Mouse (Mus musculus) kidney, embryonic 16.5 days (tissue): ENCODE results near the gene Pde6g. TPM values are rescaled to one million over a fixed set of nuclear protein-coding genes. Genes with fewer than 3 reads are reported as not detected.

Experiments used
- ATAC-seq: fragments of 200-750 bp; cut with Nextera tagmentation; 2 replicates; pipeline ENCODE4 v1.8.0; 2017; ENCODE audit warnings: moderate TSS enrichment; ENCODE audit not compliant: low FRiP score, low TSS enrichment
- H3K27ac ChIP-seq: fragments of 300-500 bp; sonication (generic); 2 replicates; pipeline ENCODE4 v1.5.1; 2014; ENCODE audit warnings: low read length
- H3K27me3 ChIP-seq: fragments of 300-500 bp; sonication (generic); 2 replicates; pipeline ENCODE4 v1.6.1; 2014; ENCODE audit warnings: low read length, control low read depth, mixed read lengths; ENCODE audit not compliant: insufficient read depth
- H3K36me3 ChIP-seq: fragments of 300-500 bp; sonication (generic); 2 replicates; pipeline ENCODE4 v1.6.1; 2014; ENCODE audit warnings: low read length, control low read depth, mixed read lengths; ENCODE audit not compliant: insufficient read depth
- H3K4me1 ChIP-seq: fragments of 300-500 bp; sonication (generic); 2 replicates; pipeline ENCODE4 v1.6.1; 2014; ENCODE audit warnings: low read length, control low read depth, mixed read lengths; ENCODE audit not compliant: insufficient read depth
- H3K4me2 ChIP-seq: fragments of 300-500 bp; sonication (generic); replicated peaks from 2 replicates; pipeline ENCODE4 v1.6.1; 2014; ENCODE audit warnings: low read depth, low read length
- H3K4me3 ChIP-seq: fragments of 300-500 bp; sonication (generic); 2 replicates; pipeline ENCODE4 v1.5.1; 2014; ENCODE audit warnings: mild to moderate bottlenecking, low read length
- H3K9ac ChIP-seq: fragments of 300-500 bp; sonication (generic); replicated peaks from 2 replicates; pipeline ENCODE4 v1.6.1; 2014; ENCODE audit warnings: low read length
- H3K9me3 ChIP-seq: fragments of 300-500 bp; sonication (generic); 2 replicates; pipeline ENCODE4 v1.6.1; 2016; ENCODE audit warnings: low read length, control low read depth
- WGBS: fragments of 180-500 bp; shearing (Covaris S2); extraction: QIAGEN DNeasy Blood & Tissue Kit; methylation state at CpG from one replicate; pipeline ENCODE4 v1.1.7; 2014; 5-methylcytosine and 5-hydroxymethylcytosine counted together
- polyA plus RNA-seq: library from polyadenylated mRNA; unstranded; fragments of >200 nt; fragmentation: Nextera tagmentation; extraction: Ambion mirVana; gene quantifications from 2 replicates; pipeline ENCODE4 v1.2.1, GENCODE M21; 2015

Pde6g gene
- 0.39 and 0.45 TPM in 2 replicates for polyA plus RNA-seq

DNA sequence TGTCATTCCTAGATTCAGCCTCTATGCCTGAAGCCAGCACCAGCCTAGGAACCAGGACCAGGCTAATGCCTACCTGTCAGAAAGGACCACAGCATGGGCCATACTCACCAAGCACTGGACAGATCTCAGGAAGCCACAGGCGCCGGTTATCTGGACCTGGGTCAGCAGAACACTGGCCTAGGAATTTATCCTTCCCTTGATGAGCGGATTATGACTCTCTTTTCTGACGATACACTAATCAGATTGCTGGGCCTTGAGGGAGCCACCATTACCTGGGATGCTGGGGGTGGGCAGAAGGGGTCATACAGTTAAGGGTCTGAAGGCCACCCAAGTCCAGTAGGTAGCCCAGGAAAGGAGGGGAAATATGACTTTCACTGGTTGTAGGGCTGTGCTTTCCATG lies at the start of gene Pde6g:
TSS of gene Pde6g (minus strand) at position 195 of the 400 bp plus-strand sequence.
- H3K27ac ChIP-seq: no peak within 1 kb of the TSS
- H3K9ac ChIP-seq: no peak within 1 kb of the TSS
- no peaks in the 10 kb centered on the region for H3K36me3 ChIP-seq
- H3K9me3 ChIP-seq: no peaks in the 10 kb centered on the region
- H3K27me3 ChIP-seq: no peaks in the 10 kb centered on the region
- 0 out of 2 replicates have a peak, but pooled peaks cover 5% of the 10 kb centered on the region for H3K4me1 ChIP-seq
- no peak for ATAC-seq
- no peak within 1 kb of the TSS for H3K4me2 ChIP-seq
- WGBS: 91% methylated on average over 4 of the region's 4 CpGs
- H3K4me3 ChIP-seq: no peak within 1 kb of the TSS

DNA sequence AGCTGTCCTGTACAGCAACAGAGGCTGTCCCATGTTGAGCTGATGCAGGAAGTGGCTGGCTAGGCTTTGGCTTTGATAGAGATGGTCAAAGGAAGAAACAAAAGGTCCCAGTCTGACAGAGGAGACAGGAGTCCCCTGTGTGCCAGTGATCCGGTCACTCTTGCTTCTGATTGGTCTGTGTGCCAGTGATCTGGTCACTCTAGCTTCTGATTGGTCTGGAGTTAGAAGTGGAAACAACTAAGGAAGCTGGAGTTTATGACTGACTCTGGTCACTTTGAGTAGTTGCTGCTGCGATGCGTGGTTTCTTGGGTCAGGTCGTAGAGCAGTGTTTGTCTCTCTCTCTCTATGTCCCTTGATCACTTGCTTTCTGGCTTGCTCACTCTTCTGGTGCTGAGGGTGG lies 48.4 kb upstream of the Pde6g start:
- H3K4me3 ChIP-seq: no peak overlapping the region
- H3K27me3 ChIP-seq: no peaks in the 10 kb centered on the region
- peaks cover 5% of the 10 kb centered on the region; the same call in 1 of the 2 replicates for H3K4me1 ChIP-seq
- H3K36me3 ChIP-seq: peaks cover 17% of the 10 kb centered on the region
- no peaks in the 10 kb centered on the region for H3K9me3 ChIP-seq
- no peak overlapping the region for H3K27ac ChIP-seq
- 79% methylated on average over 4 of the region's 4 CpGs for WGBS
- no peak overlapping the region for H3K4me2 ChIP-seq
- ATAC-seq: no peak
- H3K9ac ChIP-seq: no peak overlapping the region

DNA sequence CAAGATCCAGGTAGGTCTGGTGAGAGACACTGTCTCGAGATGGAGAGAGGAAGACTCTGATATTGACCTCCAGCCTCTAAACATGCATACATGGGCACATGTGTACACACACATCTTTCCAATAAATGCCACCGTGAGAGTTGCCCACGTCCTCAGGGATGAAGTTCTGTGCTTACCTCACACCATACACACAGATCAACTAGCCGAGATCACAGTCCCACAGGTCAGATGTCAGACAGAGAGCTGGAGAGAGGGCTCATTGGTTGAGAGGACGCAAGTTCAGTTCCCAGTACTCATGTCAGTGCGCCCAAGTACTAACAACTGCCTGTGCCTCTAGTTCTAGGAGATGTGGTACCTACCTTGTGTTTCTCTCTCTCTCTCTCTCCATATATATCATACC lies 47.7 kb upstream of the Pde6g start:
- no peak for ATAC-seq
- no peak overlapping the region for H3K4me3 ChIP-seq
- no peaks in the 10 kb centered on the region for H3K27me3 ChIP-seq
- H3K36me3 ChIP-seq: peaks cover 23% of the 10 kb centered on the region
- no peak overlapping the region for H3K4me2 ChIP-seq
- peaks cover 5% of the 10 kb centered on the region; the same call in 1 of the 2 replicates for H3K4me1 ChIP-seq
- H3K9me3 ChIP-seq: no peaks in the 10 kb centered on the region
- no peak overlapping the region; the same call in 1 of the 2 replicates for H3K27ac ChIP-seq
- WGBS: 59% methylated on average over 6 of the region's 6 CpGs
- H3K9ac ChIP-seq: no peak overlapping the region

DNA sequence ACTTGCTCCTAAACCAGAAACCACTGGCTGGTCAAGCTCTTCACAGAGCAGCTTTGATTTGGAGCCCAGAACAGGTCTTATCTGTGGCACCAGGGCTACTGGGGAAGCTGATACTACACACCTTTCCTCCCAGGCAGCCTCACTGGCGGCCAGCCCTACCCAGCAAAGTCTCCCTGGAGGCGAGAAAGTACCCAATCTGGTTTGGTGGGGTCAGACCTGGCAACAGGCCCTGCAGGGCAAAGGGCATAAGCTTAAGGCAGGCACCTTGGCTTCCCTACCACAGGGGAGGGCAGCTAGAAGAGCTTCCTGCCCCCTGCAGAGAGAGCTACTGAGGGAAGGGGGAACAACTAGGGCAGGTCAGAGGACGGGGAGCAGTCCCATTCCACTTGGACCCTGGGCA lies 47.1 kb upstream of the Pde6g start:
- H3K9ac ChIP-seq: no peak overlapping the region
- 34% methylated on average over 3 of the region's 3 CpGs for WGBS
- H3K27ac ChIP-seq: peak overlapping the region; percentile 63; the same call in 1 of the 2 replicates
- no peaks in the 10 kb centered on the region for H3K9me3 ChIP-seq
- peak; percentile 88 for ATAC-seq
- no peaks in the 10 kb centered on the region for H3K27me3 ChIP-seq
- no peak overlapping the region for H3K4me2 ChIP-seq
- no peak overlapping the region for H3K4me3 ChIP-seq
- peaks cover 5% of the 10 kb centered on the region; the same call in 1 of the 2 replicates for H3K4me1 ChIP-seq
- peaks cover 27% of the 10 kb centered on the region for H3K36me3 ChIP-seq

DNA sequence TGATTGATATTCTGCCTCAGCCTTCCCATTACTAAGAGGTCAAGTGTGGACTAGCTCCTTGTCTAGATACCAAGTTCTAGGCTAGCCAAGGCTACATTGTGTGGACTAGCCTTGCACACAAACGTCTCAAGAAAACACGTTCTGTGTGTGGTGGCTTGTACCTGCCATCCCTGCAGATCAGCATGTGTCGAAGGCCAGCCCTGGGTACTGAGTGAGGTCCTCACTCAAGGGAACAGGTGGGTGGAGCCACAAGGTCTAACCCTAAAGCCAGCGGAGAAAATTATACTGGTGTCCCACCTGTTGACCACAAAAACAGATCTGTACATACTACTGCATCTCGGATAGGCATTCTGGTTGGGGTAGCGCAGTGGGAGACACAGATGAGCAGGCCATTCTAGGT lies 46.6 kb upstream of the Pde6g start:
- Histone ChIP-seq H3K36me3 (peaks cover 31% of the 10 kb centered on the region), H3K27me3 (no peaks in the 10 kb centered on the region), H3K9ac (no peak overlapping the region), H3K9me3 (no peaks in the 10 kb centered on the region), H3K27ac (peak overlapping the region; percentile 63; the same call in 1 of the 2 replicates), H3K4me2 (no peak overlapping the region), H3K4me1 (peaks cover 5% of the 10 kb centered on the region; the same call in 1 of the 2 replicates), H3K4me3 (no peak overlapping the region)
- 79% methylated on average over 6 of the region's 6 CpGs for WGBS
- no peak for ATAC-seq

DNA sequence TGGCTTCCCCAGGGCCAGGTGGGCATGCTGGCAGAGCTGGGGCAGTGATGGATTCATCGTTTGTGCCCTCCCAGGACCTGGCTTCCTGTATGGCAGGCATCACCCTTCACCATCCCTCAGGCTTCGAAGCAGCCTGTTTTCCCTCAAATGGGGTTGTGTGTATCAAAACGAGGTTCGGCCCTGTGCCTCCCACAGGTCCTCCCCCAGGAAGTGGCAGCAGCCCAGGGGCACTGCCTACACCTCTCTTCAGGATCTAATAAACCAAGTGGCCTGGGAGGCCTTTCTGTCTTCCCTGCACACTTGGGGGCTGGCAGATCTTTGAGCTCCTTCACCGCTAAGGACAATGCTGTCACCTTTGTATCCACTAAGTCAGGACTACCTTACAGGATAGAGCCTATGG lies 45.6 kb upstream of the Pde6g start:
- Histone ChIP-seq H3K9me3 (no peaks in the 10 kb centered on the region), H3K4me1 (peaks cover 5% of the 10 kb centered on the region), H3K36me3 (peaks cover 38% of the 10 kb centered on the region), H3K9ac (no peak overlapping the region), H3K4me2 (no peak overlapping the region), H3K27ac (no peak overlapping the region), H3K4me3 (no peak overlapping the region), H3K27me3 (no peaks in the 10 kb centered on the region)
- ATAC-seq: no peak
- WGBS: 68% methylated on average over 5 of the region's 5 CpGs

DNA sequence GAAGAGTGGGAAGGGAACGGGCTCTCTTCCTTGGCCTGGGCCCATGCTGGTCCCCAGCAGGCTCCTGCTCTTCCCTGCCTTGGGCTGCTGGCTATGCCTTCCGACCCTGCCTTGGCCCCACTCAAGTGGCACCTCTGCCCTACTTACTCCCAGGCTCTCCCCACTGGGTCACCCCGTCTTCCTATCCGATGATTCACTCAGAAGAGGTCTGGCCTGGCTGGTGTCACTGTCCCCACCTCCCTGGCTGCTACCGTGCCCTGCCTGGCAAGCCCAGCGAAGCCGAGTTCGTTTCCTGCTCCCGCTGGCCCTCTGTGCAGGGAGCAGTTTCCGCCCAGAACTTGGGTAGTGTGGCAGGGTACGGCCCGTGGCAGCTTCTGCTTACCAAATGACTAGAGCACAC lies 44.9 kb upstream of the Pde6g start:
- H3K27me3 ChIP-seq: no peaks in the 10 kb centered on the region
- H3K9me3 ChIP-seq: no peaks in the 10 kb centered on the region
- H3K4me3 ChIP-seq: no peak overlapping the region
- no peak overlapping the region for H3K27ac ChIP-seq
- peaks cover 38% of the 10 kb centered on the region for H3K36me3 ChIP-seq
- H3K9ac ChIP-seq: no peak overlapping the region
- H3K4me1 ChIP-seq: peaks cover 12% of the 10 kb centered on the region
- no peak overlapping the region for H3K4me2 ChIP-seq
- no peak for ATAC-seq
- 93% methylated on average over 12 of the region's 12 CpGs for WGBS

DNA sequence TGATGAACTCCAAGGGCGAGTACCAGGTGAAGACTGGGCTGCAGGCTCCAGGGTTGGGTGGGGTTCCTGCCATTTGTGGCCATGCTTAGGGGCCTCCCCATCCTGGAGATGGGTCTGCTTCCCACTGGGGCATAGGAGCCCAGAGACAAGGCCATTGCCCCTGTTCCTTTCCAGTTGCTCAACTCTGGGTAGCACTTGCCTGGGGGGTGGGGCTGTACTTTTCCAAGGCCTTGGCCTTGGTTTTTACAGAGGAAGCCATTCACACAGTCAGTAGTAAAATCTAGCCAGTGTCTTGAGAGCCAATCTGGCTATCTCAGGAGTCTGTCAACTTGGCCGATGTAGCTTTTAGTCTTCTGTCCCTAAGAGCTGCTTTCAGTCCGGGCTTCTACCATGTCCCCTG lies 44.1 kb upstream of the Pde6g start:
- Histone ChIP-seq H3K4me2 (no peak overlapping the region), H3K27me3 (no peaks in the 10 kb centered on the region), H3K36me3 (peaks cover 38% of the 10 kb centered on the region), H3K4me3 (no peak overlapping the region), H3K27ac (no peak overlapping the region), H3K9me3 (no peaks in the 10 kb centered on the region), H3K4me1 (peaks cover 17% of the 10 kb centered on the region), H3K9ac (no peak overlapping the region)
- WGBS: 89% methylated on average over 3 of the region's 3 CpGs
- no peak for ATAC-seq

DNA sequence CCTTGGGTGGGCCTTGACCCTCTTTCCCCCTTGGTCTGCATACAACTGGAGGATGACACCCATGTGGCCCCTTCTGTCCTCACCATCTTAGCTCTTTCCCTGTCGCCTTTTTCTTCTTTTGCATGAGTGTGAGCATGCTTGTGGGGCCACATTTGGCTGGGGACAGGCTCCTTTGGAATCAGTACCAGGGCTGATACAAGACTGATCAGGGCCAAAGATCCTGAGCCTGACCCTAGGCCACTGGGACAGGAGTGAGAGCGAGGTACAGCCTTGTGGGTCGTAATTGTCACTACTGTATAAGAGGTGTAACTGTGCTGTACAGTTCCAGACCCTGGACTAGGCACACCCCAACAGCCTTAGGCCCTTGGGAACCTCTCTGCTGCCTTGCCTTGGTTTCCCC lies 40.6 kb upstream of the Pde6g start:
- Histone ChIP-seq H3K4me3 (peak overlapping the region; percentile 90; the same call in 1 of the 2 replicates), H3K4me2 (peak overlapping the region; percentile 82), H3K9me3 (no peaks in the 10 kb centered on the region), H3K4me1 (peaks cover 33% of the 10 kb centered on the region), H3K27ac (no peak overlapping the region; the same call in 1 of the 2 replicates), H3K36me3 (peaks cover 40% of the 10 kb centered on the region), H3K9ac (peak overlapping the region; percentile 84; the same call in 1 of the 2 replicates), H3K27me3 (no peaks in the 10 kb centered on the region)
- ATAC-seq: no peak
- WGBS: 80% methylated on average over 3 of the region's 3 CpGs

DNA sequence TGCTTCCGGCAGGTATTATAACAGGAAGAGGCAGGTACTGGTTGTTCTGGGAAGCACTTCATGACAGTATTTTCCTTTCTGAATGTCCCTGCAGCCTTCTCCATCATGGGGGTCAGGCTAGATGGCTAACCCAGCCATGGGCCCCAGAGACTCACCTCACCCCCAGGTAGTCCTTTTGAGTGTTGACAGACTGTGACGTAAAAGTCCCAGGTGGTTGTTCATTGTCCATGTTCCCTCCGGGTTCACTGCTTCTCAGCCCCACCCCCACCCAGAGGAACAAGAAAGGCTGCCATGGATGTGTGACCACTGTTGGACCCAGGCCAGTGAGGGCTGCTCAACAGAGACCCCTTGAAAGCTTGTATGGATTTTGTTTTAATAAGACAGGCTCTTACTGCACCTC lies 40.1 kb upstream of the Pde6g start:
- 43% methylated on average over 3 of the region's 3 CpGs for WGBS
- Histone ChIP-seq H3K4me3 (peak overlapping the region; percentile 90), H3K4me1 (peaks cover 33% of the 10 kb centered on the region), H3K9ac (peak overlapping the region; percentile 84), H3K36me3 (peaks cover 46% of the 10 kb centered on the region), H3K9me3 (no peaks in the 10 kb centered on the region), H3K27ac (peak overlapping the region; percentile 93), H3K4me2 (peak overlapping the region; percentile 82), H3K27me3 (no peaks in the 10 kb centered on the region)
- ATAC-seq: no peak
